Mouse (Mus musculus): ENCODE data around the gene Gpr12. TPM values are rescaled to one million over a fixed set of nuclear protein-coding genes. Genes with fewer than 3 reads are reported as not detected.
"Not testable (repeated sequence)": the region's sequence is repeated elsewhere in the genome, so short reads cannot be mapped to it uniquely, and the experiment has no call there.

Gpr12 gene
- polyA plus RNA-seq, 1 experiment from 2014 or later, result 0.18 TPM

- H3K4me2 ChIP-seq, result peak overlapping the region; percentile 98
- H3K27me3 ChIP-seq, result peaks cover 43% of the 10 kb centered on the region
- 2% methylated on average over 10 of the region's 10 CpGs for WGBS
- H3K4me1 ChIP-seq (replicated peaks), result peaks cover 16% of the 10 kb centered on the region
- H3K4me3 ChIP-seq (replicated peaks), result peak overlapping the region; percentile 57
- H3K9ac ChIP-seq (replicated peaks), result no peak overlapping the region
- no peak overlapping the region for H3K27ac ChIP-seq
- H3K36me3 ChIP-seq, result no peaks in the 10 kb centered on the region
- no peaks in the 10 kb centered on the region for H3K9me3 ChIP-seq
- ATAC-seq (ENCODE audit: insufficient number of reproducible peaks, insufficient read depth, low FRiP score, low TSS enrichment, low read depth), result 0 out of 2 replicates have a peak, but pooled peaks have one; percentile 1
Measured at GRCm38 (mm10) chr5:146585307-146585651, 240 bp upstream of the Gpr12 start.

GRCm38 (mm10) chr5:146584156-146584477 lies 922 bp downstream of the Gpr12 start:
- Histone ChIP-seq H3K4me1 (replicated peaks) (peaks cover 16% of the 10 kb centered on the region), H3K27ac (no peak overlapping the region), H3K4me3 (replicated peaks) (peak overlapping the region; percentile 57), H3K4me2 (peak overlapping the region; percentile 98), H3K9ac (replicated peaks) (no peak overlapping the region), H3K36me3 (no peaks in the 10 kb centered on the region), H3K27me3 (peaks cover 43% of the 10 kb centered on the region), H3K9me3 (no peaks in the 10 kb centered on the region)
- 10% methylated on average over 10 of the region's 10 CpGs for WGBS
- ATAC-seq (ENCODE audit: insufficient number of reproducible peaks, insufficient read depth, low FRiP score, low TSS enrichment, low read depth), result no peak

DNA sequence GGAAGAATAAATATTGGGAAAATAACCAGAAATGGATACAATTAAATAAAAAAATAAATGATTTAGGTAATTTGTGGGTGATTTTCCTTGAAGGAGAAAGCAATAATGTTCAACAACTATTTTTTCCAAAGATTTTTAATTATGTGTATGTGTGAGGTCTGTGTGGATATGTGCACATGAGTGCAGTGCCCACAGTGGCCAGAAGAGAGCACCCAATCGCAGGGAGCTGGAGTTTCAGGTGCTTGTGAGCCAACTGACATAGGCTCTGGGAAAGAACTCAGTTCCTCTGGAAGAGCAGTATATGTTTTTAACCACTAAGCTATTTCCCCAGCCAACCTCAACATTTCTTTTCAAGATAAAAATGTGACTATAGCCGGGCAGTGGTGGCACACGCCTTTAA lies 8.4 kb downstream of the Gpr12 start:
- no peak overlapping the region for H3K4me2 ChIP-seq
- WGBS, result 82% methylated on average over 3 of the region's 3 CpGs
- no peaks in the 10 kb centered on the region for H3K36me3 ChIP-seq
- H3K27ac ChIP-seq, result no peak overlapping the region
- H3K9ac ChIP-seq (replicated peaks), result no peak overlapping the region
- H3K27me3 ChIP-seq, result no peaks in the 10 kb centered on the region; the same call in 1 of the 2 replicates
- H3K4me3 ChIP-seq (replicated peaks), result no peak overlapping the region
- H3K9me3 ChIP-seq, result no peaks in the 10 kb centered on the region; the same call in 1 of the 2 replicates
- ATAC-seq (ENCODE audit: insufficient number of reproducible peaks, insufficient read depth, low FRiP score, low TSS enrichment, low read depth), result no peak
- H3K4me1 ChIP-seq (replicated peaks), result no peaks in the 10 kb centered on the region

- not testable (repeated sequence) for H3K27me3 ChIP-seq; H3K27ac ChIP-seq; H3K4me1 ChIP-seq (replicated peaks); H3K4me2 ChIP-seq; H3K4me3 ChIP-seq (replicated peaks); H3K36me3 ChIP-seq; H3K9ac ChIP-seq (replicated peaks); H3K9me3 ChIP-seq; ATAC-seq (ENCODE audit: insufficient number of reproducible peaks, insufficient read depth, low FRiP score, low TSS enrichment, low read depth)
- WGBS, result 92% methylated on average over 4 of the region's 4 CpGs
Measured at GRCm38 (mm10) chr5:146572735-146573042, 12.3 kb downstream of the Gpr12 start.

DNA sequence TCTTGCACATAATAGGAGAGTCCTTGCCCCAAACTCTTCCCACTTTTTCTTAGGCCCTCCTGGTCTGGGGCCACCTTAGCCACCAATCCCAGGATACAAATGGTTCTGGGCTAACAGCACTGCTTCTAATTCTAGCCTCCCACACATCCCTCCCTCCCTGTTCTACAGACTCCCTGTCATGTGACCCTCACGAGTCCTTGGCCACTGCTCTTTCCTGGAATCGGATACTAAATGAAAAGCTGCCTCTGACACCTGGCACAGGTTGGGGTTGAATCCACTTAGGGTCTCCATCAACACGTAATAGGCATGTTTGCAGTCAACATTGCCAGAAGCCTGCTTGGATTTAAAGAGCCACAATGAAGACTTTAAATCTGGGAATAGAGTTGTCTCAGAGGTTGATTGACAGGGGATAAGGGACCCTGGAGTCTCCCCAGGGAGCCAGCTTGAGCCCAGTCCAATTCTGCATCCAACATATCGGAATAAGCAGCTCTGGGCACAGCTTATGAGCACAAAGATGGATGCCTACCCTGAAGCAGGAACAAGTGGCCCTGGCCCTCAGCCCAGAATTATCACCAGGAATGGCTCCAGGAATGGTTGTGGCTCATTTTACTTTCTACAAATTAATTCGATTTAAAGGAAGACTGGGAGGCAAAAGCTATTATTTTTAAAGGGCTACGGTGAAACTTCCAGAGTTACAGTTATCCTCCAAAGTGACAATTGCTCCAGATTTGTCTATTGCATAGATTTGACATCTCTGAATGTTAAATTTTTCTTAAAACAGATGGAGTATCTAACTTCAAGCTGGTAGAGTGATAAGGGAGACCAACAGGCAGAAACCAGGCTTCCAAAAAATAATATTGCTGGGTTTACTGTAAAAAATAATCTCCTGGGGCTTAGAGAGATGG lies 13.0 kb downstream of the Gpr12 start:
- not testable (repeated sequence) for H3K36me3 ChIP-seq; H3K27ac ChIP-seq; ATAC-seq (ENCODE audit: insufficient number of reproducible peaks, insufficient read depth, low FRiP score, low TSS enrichment, low read depth); H3K9ac ChIP-seq (replicated peaks); H3K4me1 ChIP-seq (replicated peaks); H3K27me3 ChIP-seq; H3K4me3 ChIP-seq (replicated peaks); H3K9me3 ChIP-seq; H3K4me2 ChIP-seq
- 70% methylated on average over 6 of the region's 6 CpGs for WGBS

- not testable (repeated sequence) for H3K9me3 ChIP-seq; H3K4me1 ChIP-seq (replicated peaks); H3K36me3 ChIP-seq; H3K27ac ChIP-seq; ATAC-seq (ENCODE audit: insufficient number of reproducible peaks, insufficient read depth, low FRiP score, low TSS enrichment, low read depth); H3K27me3 ChIP-seq; H3K9ac ChIP-seq (replicated peaks); H3K4me3 ChIP-seq (replicated peaks); H3K4me2 ChIP-seq
- WGBS, result 83% methylated on average over 6 of the region's 6 CpGs
Measured at GRCm38 (mm10) chr5:146570179-146570578, 14.9 kb downstream of the Gpr12 start.

DNA sequence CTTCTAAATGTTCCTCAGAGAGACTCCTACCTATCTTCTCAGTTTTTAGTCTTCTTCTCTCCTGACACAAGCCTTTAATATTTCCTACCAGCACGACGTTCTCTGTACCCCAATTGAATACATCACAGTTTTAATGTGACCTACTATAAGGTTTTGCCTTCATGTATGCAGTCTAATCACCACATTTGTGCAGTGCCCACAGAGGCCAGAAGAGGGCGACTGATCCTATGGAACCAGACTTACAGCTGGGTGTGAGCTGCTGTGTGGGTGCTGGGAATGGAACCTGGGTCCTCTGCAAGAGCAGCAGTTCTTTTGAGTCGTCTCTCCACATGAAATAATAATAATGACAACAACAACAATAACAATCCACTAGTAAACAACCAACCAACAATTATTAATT lies 18.0 kb downstream of the Gpr12 start:
- ATAC-seq (ENCODE audit: insufficient number of reproducible peaks, insufficient read depth, low FRiP score, low TSS enrichment, low read depth), result no peak
- 64% methylated on average over 4 of the region's 4 CpGs for WGBS
- H3K27ac ChIP-seq, result no peak overlapping the region
- no peak overlapping the region for H3K4me2 ChIP-seq
- no peaks in the 10 kb centered on the region for H3K4me1 ChIP-seq (replicated peaks)
- no peak overlapping the region for H3K4me3 ChIP-seq (replicated peaks)
- no peaks in the 10 kb centered on the region for H3K9me3 ChIP-seq
- no peak overlapping the region for H3K9ac ChIP-seq (replicated peaks)
- H3K36me3 ChIP-seq, result no peaks in the 10 kb centered on the region
- no peaks in the 10 kb centered on the region for H3K27me3 ChIP-seq

DNA sequence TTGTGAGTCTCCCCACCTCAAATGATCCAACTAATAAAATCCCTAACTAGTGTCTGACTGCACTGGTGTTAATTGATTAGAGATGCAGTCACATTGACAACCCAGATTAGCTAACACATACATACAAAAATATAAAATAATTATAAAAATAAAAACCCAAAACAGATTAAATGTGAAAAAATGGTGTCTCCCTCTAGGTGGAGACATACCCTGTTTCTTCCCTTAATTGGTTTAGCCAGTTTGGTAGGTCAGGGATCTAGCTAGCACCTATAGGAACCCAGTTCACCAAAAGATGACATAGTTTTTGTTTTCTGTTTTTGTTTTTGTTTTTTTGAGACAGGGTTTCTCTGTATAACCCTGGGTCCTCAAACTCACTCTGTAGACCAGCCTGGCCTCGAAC lies 20.8 kb downstream of the Gpr12 start:
- Histone ChIP-seq H3K4me1 (replicated peaks) (no peaks in the 10 kb centered on the region), H3K4me2 (no peak overlapping the region), H3K9me3 (no peaks in the 10 kb centered on the region), H3K27me3 (no peaks in the 10 kb centered on the region), H3K27ac (no peak overlapping the region), H3K9ac (replicated peaks) (no peak overlapping the region), H3K4me3 (replicated peaks) (no peak overlapping the region), H3K36me3 (no peaks in the 10 kb centered on the region)
- 73% methylated on average over 1 of the region's 1 CpGs for WGBS
- ATAC-seq (ENCODE audit: insufficient number of reproducible peaks, insufficient read depth, low FRiP score, low TSS enrichment, low read depth), result no peak

DNA sequence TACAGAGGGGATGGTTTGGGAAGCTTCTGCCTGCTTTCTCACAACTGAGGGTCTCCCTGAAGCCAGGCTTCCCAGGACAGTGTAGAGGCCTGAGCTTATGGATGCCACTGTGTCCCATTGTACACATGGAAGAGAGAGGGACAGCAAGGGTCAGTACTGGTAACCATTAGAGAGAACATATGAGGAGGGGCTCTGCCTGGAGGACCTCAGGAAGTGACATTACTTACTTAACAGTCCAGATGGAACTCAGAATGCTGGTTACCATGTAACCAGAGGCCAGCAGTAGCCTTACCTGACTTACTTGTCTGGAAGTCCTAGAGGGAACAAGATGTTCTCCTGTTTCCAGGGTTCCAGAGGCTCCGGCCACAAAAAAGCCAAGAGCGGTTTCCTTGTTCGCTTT lies 29.2 kb downstream of the Gpr12 start, which contains the start of gene Gm3415:
Gene Gm3415, plus strand, starts transcription at position 301 of the 400 bp plus-strand sequence.
- not testable (repeated sequence) for H3K27ac ChIP-seq; H3K4me1 ChIP-seq (replicated peaks); H3K4me3 ChIP-seq (replicated peaks); H3K4me2 ChIP-seq; H3K36me3 ChIP-seq; H3K9me3 ChIP-seq; H3K9ac ChIP-seq (replicated peaks); H3K27me3 ChIP-seq; ATAC-seq (ENCODE audit: insufficient number of reproducible peaks, insufficient read depth, low FRiP score, low TSS enrichment, low read depth)
- WGBS, result no CpG with 5 or more reads among the region's 3 CpGs

DNA sequence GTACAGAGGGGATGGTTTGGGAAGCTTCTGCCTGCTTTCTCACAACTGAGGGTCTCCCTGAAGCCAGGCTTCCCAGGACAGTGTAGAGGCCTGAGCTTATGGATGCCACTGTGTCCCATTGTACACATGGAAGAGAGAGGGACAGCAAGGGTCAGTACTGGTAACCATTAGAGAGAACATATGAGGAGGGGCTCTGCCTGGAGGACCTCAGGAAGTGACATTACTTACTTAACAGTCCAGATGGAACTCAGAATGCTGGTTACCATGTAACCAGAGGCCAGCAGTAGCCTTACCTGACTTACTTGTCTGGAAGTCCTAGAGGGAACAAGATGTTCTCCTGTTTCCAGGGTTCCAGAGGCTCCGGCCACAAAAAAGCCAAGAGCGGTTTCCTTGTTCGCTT lies 47.7 kb downstream of the Gpr12 start, which contains the start of gene Gm3409:
Gene Gm3409, plus strand, starts transcription at position 301 of the 400 bp plus-strand sequence.
- not testable (repeated sequence) for ATAC-seq (ENCODE audit: insufficient number of reproducible peaks, insufficient read depth, low FRiP score, low TSS enrichment, low read depth); H3K9ac ChIP-seq (replicated peaks); H3K4me2 ChIP-seq; H3K36me3 ChIP-seq; H3K27me3 ChIP-seq; H3K4me3 ChIP-seq (replicated peaks); H3K9me3 ChIP-seq; H3K27ac ChIP-seq; H3K4me1 ChIP-seq (replicated peaks)
- 100% methylated on average over 3 of the region's 3 CpGs for WGBS

All from limb, embryonic 12.5 days (tissue).